Mouse (Mus musculus): ENCODE measurements around the gene Zc3h7a. TPM values are rescaled to one million over a fixed set of nuclear protein-coding genes. Genes with fewer than 3 reads are reported as not detected.
A peak's percentile ranks its signal among the peaks of the same experiment; 100 is the strongest.
"Not testable (repeated sequence)": the region's sequence is repeated elsewhere in the genome, so short reads cannot be mapped to it uniquely, and the experiment has no call there.

The Zc3h7a gene
- total RNA-seq, 1 experiment from 2014 or later: 218 TPM

GRCm38 (mm10) chr16:11154500-11154899 is 21.7 kb downstream of the Zc3h7a start:
- ATAC-seq (replicated peaks; ENCODE audit: low read depth, poor library complexity, severe bottlenecking): no peak

- not testable (repeated sequence) for ATAC-seq (replicated peaks; ENCODE audit: low read depth, poor library complexity, severe bottlenecking)
Observed at GRCm38 (mm10) chr16:11143706-11144483, 32.3 kb downstream of the Zc3h7a start.

GRCm38 (mm10) chr16:11134348-11135344 is 41.5 kb downstream of the Zc3h7a start, which contains the start of gene Txndc11:
Gene Txndc11, minus strand, starts transcription at chr16:11134650.
- ATAC-seq (replicated peaks; ENCODE audit: low read depth, poor library complexity, severe bottlenecking): peak; percentile 93

GRCm38 (mm10) chr16:11133476-11134347 is 42.5 kb downstream of the Zc3h7a start:
- ATAC-seq (replicated peaks; ENCODE audit: low read depth, poor library complexity, severe bottlenecking): 0 out of 2 replicates have a peak, but pooled peaks have one; percentile 0

GRCm38 (mm10) chr16:11132839-11133238 is 43.4 kb downstream of the Zc3h7a start:
- no peak for ATAC-seq (replicated peaks; ENCODE audit: low read depth, poor library complexity, severe bottlenecking)

- no peak for ATAC-seq (replicated peaks; ENCODE audit: low read depth, poor library complexity, severe bottlenecking)
Observed at GRCm38 (mm10) chr16:11128301-11128700, 47.9 kb downstream of the Zc3h7a start.

GRCm38 (mm10) chr16:11125371-11125770 is 50.8 kb downstream of the Zc3h7a start:
- ATAC-seq (replicated peaks; ENCODE audit: low read depth, poor library complexity, severe bottlenecking): no peak

- no peak for ATAC-seq (replicated peaks; ENCODE audit: low read depth, poor library complexity, severe bottlenecking)
Observed at GRCm38 (mm10) chr16:11124110-11124509, 52.1 kb downstream of the Zc3h7a start.

- ATAC-seq (replicated peaks; ENCODE audit: low read depth, poor library complexity, severe bottlenecking): no peak
Observed at GRCm38 (mm10) chr16:11122625-11123024, 53.6 kb downstream of the Zc3h7a start.

GRCm38 (mm10) chr16:11109198-11109740 is 66.9 kb downstream of the Zc3h7a start:
- ATAC-seq (replicated peaks; ENCODE audit: low read depth, poor library complexity, severe bottlenecking): peak; percentile 58; the same call in 1 of the 2 replicates

GRCm38 (mm10) chr16:11104905-11105304 is 71.3 kb downstream of the Zc3h7a start:
- no peak for ATAC-seq (replicated peaks; ENCODE audit: low read depth, poor library complexity, severe bottlenecking)

- no peak for ATAC-seq (replicated peaks; ENCODE audit: low read depth, poor library complexity, severe bottlenecking)
Observed at GRCm38 (mm10) chr16:11097301-11097700, 78.9 kb downstream of the Zc3h7a start.

GRCm38 (mm10) chr16:11093717-11094386 is 82.3 kb downstream of the Zc3h7a start:
- no peak for ATAC-seq (replicated peaks; ENCODE audit: low read depth, poor library complexity, severe bottlenecking)

- ATAC-seq (replicated peaks; ENCODE audit: low read depth, poor library complexity, severe bottlenecking): no peak
Observed at GRCm38 (mm10) chr16:11092523-11092922, 83.7 kb downstream of the Zc3h7a start.

- no peak for ATAC-seq (replicated peaks; ENCODE audit: low read depth, poor library complexity, severe bottlenecking)
Observed at GRCm38 (mm10) chr16:11092061-11092460, 84.1 kb downstream of the Zc3h7a start.

GRCm38 (mm10) chr16:11090836-11091570 is 85.2 kb downstream of the Zc3h7a start:
- no peak for ATAC-seq (replicated peaks; ENCODE audit: low read depth, poor library complexity, severe bottlenecking)

- ATAC-seq (replicated peaks; ENCODE audit: low read depth, poor library complexity, severe bottlenecking): no peak
Observed at GRCm38 (mm10) chr16:11086856-11087588, 89.2 kb downstream of the Zc3h7a start.

Measured in common myeloid progenitor, adult 5-6 weeks (primary cell).